Mouse (Mus musculus): ENCODE data around the gene Chst7. TPM values are rescaled to one million over a fixed set of nuclear protein-coding genes. Genes with fewer than 3 reads are reported as not detected.

Gene Chst7
- 1 to 10 TPM; 2.6 to 4.6 TPM for total RNA-seq (2021)
- long read RNA-seq, experiment 1, partial matches to known transcripts, result 0 of 2 reads
- long read RNA-seq, experiment 1, other reads (novel, unspliced or antisense), result 0 of 2 reads
- long read RNA-seq, experiment 2, partial matches to known transcripts, result 0 of 4 reads
- long read RNA-seq, experiment 2, other reads (novel, unspliced or antisense), result 0 of 4 reads

- peak; percentile 15 to 27 for DNase-seq (ENCODE audit: low spot score in 2 of 2)
- Histone ChIP-seq H3K4me3 (peak within 1 kb of the TSS; percentile 56), H3K27ac (no peak within 1 kb of the TSS)
- TF ChIP-seq CTCF (conservative IDR thresholded peaks at IDR 0.05), result no peak; the same call in 1 of the 2 replicates
Measured at GRCm38 (mm10) chrX:20059381-20059971, at the start of gene Chst7. Gene Chst7, plus strand, starts transcription at chrX:20059560.

DNA sequence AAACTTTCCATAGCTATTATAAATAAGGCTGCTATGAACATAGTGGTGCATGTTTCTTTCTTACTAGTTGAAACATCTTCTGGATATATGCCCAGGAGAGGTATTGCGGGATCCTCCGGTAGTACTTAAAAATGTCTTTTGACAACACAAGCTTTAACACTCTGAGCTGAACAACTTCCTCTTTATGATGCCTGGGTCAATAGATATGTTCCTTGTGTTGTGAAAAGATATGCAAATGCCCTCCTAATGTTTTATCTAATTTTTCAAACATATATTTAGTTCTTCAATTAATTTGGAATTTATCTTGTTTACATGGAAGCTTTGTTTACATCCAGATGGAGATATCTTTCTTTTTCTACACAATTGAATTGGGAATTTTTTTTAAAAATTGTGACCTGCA is 47.1 kb upstream of the Chst7 start:
- Histone ChIP-seq H3K27ac (no peak overlapping the region), H3K4me3 (no peak overlapping the region)
- no peak for TF ChIP-seq CTCF (conservative IDR thresholded peaks at IDR 0.05)
- DNase-seq (ENCODE audit: low spot score in 2 of 2), result no peak

- DNase-seq (ENCODE audit: low spot score in 2 of 2), result peak in 1 of 2 experiments; percentile 14
- H3K27ac ChIP-seq, result no peak overlapping the region
- no peak overlapping the region for H3K4me3 ChIP-seq
- peak; percentile 79 for TF ChIP-seq CTCF (conservative IDR thresholded peaks at IDR 0.05)
Measured at GRCm38 (mm10) chrX:20020942-20021341, 38.4 kb upstream of the Chst7 start.

DNA sequence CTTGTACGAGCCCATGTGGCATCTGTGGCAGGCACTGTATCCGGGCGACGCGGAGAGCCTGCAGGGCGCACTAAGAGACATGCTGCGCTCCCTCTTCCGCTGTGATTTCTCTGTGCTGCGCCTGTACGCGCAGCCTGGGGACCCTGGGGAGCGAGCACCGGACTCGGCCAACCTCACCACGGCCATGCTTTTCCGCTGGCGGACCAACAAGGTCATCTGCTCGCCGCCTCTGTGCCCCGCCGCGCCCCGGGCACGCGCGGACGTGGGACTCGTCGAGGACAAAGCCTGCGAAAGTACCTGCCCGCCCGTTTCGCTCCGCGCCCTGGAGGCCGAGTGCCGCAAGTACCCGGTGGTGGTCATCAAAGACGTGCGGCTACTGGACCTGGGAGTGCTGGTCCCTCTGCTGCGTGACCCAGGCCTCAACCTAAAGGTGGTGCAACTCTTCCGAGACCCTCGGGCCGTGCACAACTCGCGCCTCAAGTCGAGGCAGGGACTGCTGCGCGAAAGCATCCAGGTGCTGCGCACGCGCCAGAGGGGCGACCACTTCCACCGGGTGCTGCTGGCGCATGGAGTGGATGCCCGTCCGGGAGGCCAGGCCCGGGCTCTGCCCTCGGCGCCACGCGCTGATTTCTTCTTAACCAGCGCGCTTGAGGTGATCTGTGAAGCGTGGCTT is 872 bp downstream of the Chst7 start:
- peak in 1 of 2 experiments; percentile 13 for DNase-seq (ENCODE audit: low spot score in 2 of 2)
- peak overlapping the region; percentile 56 for H3K4me3 ChIP-seq
- TF ChIP-seq CTCF (conservative IDR thresholded peaks at IDR 0.05), result peak; percentile 42
- H3K27ac ChIP-seq, result no peak overlapping the region

- Histone ChIP-seq H3K4me3 (peak overlapping the region; percentile 56), H3K27ac (no peak overlapping the region)
- DNase-seq (ENCODE audit: low spot score in 2 of 2), result no peak
- no peak for TF ChIP-seq CTCF (conservative IDR thresholded peaks at IDR 0.05)
Measured at GRCm38 (mm10) chrX:20060769-20061315, 1.5 kb downstream of the Chst7 start.

GRCm38 (mm10) chrX:20061764-20062480 is 2.6 kb downstream of the Chst7 start:
- Histone ChIP-seq H3K4me3 (no peak overlapping the region), H3K27ac (no peak overlapping the region)
- no peak for TF ChIP-seq CTCF (conservative IDR thresholded peaks at IDR 0.05)
- no peak for DNase-seq (ENCODE audit: low spot score in 2 of 2)

- H3K27ac ChIP-seq, result no peak overlapping the region; the same call in 1 of the 2 replicates
- H3K4me3 ChIP-seq, result no peak overlapping the region
- DNase-seq (ENCODE audit: low spot score in 2 of 2), result no peak
- TF ChIP-seq CTCF (conservative IDR thresholded peaks at IDR 0.05), result no peak
Measured at GRCm38 (mm10) chrX:20066636-20067035, 7.3 kb downstream of the Chst7 start.

- DNase-seq (ENCODE audit: low spot score in 2 of 2), result no peak
Measured at GRCm38 (mm10) chrX:20070196-20070595, 10.8 kb downstream of the Chst7 start.

GRCm38 (mm10) chrX:20117717-20118116 is 58.4 kb downstream of the Chst7 start:
- TF ChIP-seq CTCF (conservative IDR thresholded peaks at IDR 0.05), result no peak
- DNase-seq (ENCODE audit: low spot score in 2 of 2), result no peak

More at GRCm38 (mm10) chrX:20070196-20070595, 10.8 kb downstream of the Chst7 start:
- Histone ChIP-seq H3K27ac (no peak overlapping the region), H3K4me3 (no peak overlapping the region)
- no peak for TF ChIP-seq CTCF (conservative IDR thresholded peaks at IDR 0.05)

DNA sequence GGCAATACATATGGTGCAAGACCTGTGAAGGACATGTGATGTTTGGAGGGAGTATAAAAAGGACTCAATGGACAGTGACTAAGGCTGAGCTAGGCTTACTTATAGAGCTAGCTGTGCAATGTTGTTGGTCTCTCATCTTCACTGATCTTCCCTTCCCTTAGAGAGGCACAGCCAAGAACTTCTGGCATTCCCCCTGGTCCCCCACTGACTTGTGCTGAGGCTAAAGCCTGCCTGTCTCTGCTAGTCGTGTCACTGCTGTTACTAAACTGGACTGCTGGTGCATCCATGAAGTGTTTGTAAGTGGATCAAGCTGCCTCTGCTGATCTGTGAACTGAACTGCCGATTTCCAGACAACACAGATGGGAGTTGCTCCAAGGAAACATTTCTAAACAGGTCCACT is 66.1 kb downstream of the Chst7 start:
- Histone ChIP-seq H3K27ac (no peak overlapping the region), H3K4me3 (no peak overlapping the region)
- DNase-seq (ENCODE audit: low spot score in 2 of 2), result no peak
- no peak for TF ChIP-seq CTCF (conservative IDR thresholded peaks at IDR 0.05)

More at GRCm38 (mm10) chrX:20117717-20118116, 58.4 kb downstream of the Chst7 start:
- Histone ChIP-seq H3K27ac (no peak overlapping the region), H3K4me3 (no peak overlapping the region)

GRCm38 (mm10) chrX:20128951-20129350 is 69.6 kb downstream of the Chst7 start:
- Histone ChIP-seq H3K27ac (no peak overlapping the region), H3K4me3 (no peak overlapping the region)
- no peak for TF ChIP-seq CTCF (conservative IDR thresholded peaks at IDR 0.05)
- no peak for DNase-seq (ENCODE audit: low spot score in 2 of 2)

DNA sequence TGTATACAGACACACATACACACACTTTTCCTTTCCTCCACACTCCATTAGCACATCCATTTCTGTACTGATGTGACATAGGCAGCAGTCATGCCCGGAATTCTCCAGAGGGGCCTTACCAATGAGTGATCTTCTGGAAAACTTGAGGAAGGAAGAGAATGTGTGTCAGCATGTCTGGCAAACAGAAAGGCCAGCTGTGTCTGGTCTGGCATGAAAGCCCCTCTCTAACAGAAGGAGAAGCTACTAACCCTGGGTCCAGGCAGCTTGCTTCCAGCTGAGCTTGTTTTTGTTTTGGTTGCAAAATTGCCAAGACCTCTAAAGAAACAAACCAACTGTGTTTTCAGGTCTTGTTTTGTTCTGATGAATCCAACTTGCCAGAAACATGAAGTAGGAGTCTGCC is 70.1 kb downstream of the Chst7 start:
- TF ChIP-seq CTCF (conservative IDR thresholded peaks at IDR 0.05), result no peak
- H3K4me3 ChIP-seq, result no peak overlapping the region
- no peak for DNase-seq (ENCODE audit: low spot score in 2 of 2)
- no peak overlapping the region for H3K27ac ChIP-seq

Other genes with a start within 250 kb of the Chst7 start
- 10 to 100 TPM; 62.9 to 65.6 TPM for gene Slc9a7, start 232.2 kb downstream of the Chst7 start, total RNA-seq (2021)